Comparison of ENCODE assay signal across 32 mouse cellular contexts in the genomic region with DNA sequence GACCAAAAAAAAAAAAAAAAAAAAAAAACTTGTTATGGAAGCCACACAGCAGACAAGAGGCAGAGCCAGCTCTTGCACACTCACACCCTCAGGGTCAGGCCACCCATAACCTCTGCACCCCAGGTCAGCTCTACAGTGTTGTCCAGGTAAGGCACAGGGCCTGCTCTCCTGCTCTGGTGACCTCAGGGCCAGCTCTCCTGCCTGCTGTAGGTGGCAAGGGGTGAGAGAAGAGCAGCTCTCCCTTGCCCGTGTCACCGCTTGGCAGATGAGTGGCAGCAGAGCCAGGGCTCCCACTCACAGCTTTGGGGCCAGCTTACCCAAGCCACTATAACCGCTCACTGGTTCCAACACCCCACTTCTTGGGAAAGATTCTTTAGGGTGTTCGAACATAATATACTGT. TPM values are rescaled to one million over a fixed set of nuclear protein-coding genes. Genes with fewer than 3 reads are reported as not detected.
"Had no signal": no experiment of that assay in that cellular context is flagged by ENCODE, and none has a peak within 500 bp of the region (broad histone marks: within the 10 kb centered on the region; RNA-seq: fewer than 3 reads in every experiment).

No protein-coding gene starts in this region.

- H3K36me3 ChIP-seq: embryonic facial prominence, embryonic 10.5 days; embryonic facial prominence, embryonic 12.5 days; embryonic facial prominence, embryonic 13.5 days; embryonic facial prominence, embryonic 15.5 days; forebrain, embryonic 10.5 days; forebrain, embryonic 12.5 days; forebrain, embryonic 15.5 days; heart, embryonic 10.5 days had no signal

- DNase-seq: cerebellum, adult 2 months; cerebellum, adult 8-10 months; cerebellum, adult 9-10 months; cerebellum, postnatal 10 days; cerebellum, postnatal 14 days; cerebellum, postnatal 25 days; cerebellum, postnatal 36 days; embryo, embryonic 11 days; forebrain, postnatal 0 days; gastrocnemius, adult 2 months; gastrocnemius, postnatal 10 days; gastrocnemius, postnatal 14 days; gastrocnemius, postnatal 25 days; gastrocnemius, postnatal 36 days; heart, adult 18-20 months; heart, adult 2 months had no signal

- H3K27me3 ChIP-seq: embryonic facial prominence, embryonic 12.5 days; embryonic facial prominence, embryonic 13.5 days; forebrain, embryonic 12.5 days; forebrain, embryonic 13.5 days; forebrain, embryonic 15.5 days had no signal

- ATAC-seq: forebrain, embryonic 13.5 days; forebrain, embryonic 14.5 days; forebrain, embryonic 15.5 days; forebrain, embryonic 16.5 days; forebrain, postnatal 0 days had no signal

- H3K9me3 ChIP-seq: embryonic facial prominence, embryonic 10.5 days; embryonic facial prominence, embryonic 12.5 days; embryonic facial prominence, embryonic 13.5 days; embryonic facial prominence, embryonic 15.5 days; forebrain, embryonic 10.5 days; forebrain, embryonic 12.5 days; forebrain, embryonic 13.5 days; forebrain, embryonic 15.5 days; heart, embryonic 10.5 days had no signal

- H3K4me1 ChIP-seq: embryonic facial prominence, embryonic 12.5 days; embryonic facial prominence, embryonic 13.5 days; embryonic facial prominence, embryonic 15.5 days; forebrain, embryonic 12.5 days; forebrain, embryonic 13.5 days; forebrain, embryonic 15.5 days; heart, embryonic 10.5 days had no signal

- H3K4me3 ChIP-seq: embryonic facial prominence, embryonic 10.5 days; embryonic facial prominence, embryonic 12.5 days; embryonic facial prominence, embryonic 13.5 days; embryonic facial prominence, embryonic 15.5 days; erythroblast, embryonic 14.5 days; forebrain, embryonic 10.5 days; forebrain, embryonic 12.5 days; forebrain, embryonic 13.5 days; forebrain, embryonic 15.5 days; gastrocnemius, adult 2 months; heart, adult 2 months; heart, embryonic 10.5 days had no signal

RNA-seq across cellular contexts. Expression of a gene that starts 25.6 kb away (rescaled TPM):
- total RNA-seq: common myeloid progenitor, adult 5-6 weeks; gastrocnemius, adult 18-20 months; gastrocnemius, adult 2 months; gastrocnemius, adult 8-10 months; gastrocnemius, postnatal 14 days; gastrocnemius, postnatal 25 days; granulocyte monocyte progenitor cell, adult 5-6 weeks had no signal
- polyA plus RNA-seq: erythroblast, embryonic 14.5 days had no signal
